Mouse (Mus musculus): ENCODE results near the gene Lyl1. TPM values are rescaled to one million over a fixed set of nuclear protein-coding genes. Genes with fewer than 3 reads are reported as not detected.
A peak's percentile ranks its signal among the peaks of the same experiment; 100 is the strongest.

Gene Lyl1
- total and polyA plus RNA-seq, 3 experiments = 88.7 to 149 (median 136) TPM

- no peak for TF ChIP-seq USF1 (IDR thresholded peaks at IDR 0.05; ENCODE audit: low read depth, low read length)
- TF ChIP-seq UBTF (IDR thresholded peaks at IDR 0.05; ENCODE audit: borderline replicate concordance, insufficient read depth, low read depth, low read length) = no peak
- no peak for TF ChIP-seq POLR2A (IDR thresholded peaks at IDR 0.05; ENCODE audit: control insufficient read depth in 1 of 2, insufficient read depth in 1 of 2, low read depth in 1 of 2, low read length in 2 of 2, poor library complexity in 1 of 2)
- TF ChIP-seq CHD1 (IDR thresholded peaks at IDR 0.05; ENCODE audit: low read depth, low read length) = no peak
- TF ChIP-seq MEF2A (IDR thresholded peaks at IDR 0.05; ENCODE audit: extremely low read depth, insufficient replicate concordance, low read depth, low read length, poor library complexity, severe bottlenecking) = no peak
- TF ChIP-seq ZKSCAN1 (IDR thresholded peaks at IDR 0.05; ENCODE audit: low read depth, low read length) = no peak
- no peak for TF ChIP-seq ELF1 (IDR thresholded peaks at IDR 0.05; ENCODE audit: low read depth, low read length)
- TF ChIP-seq E2F4 (IDR thresholded peaks at IDR 0.05; ENCODE audit: borderline replicate concordance, low read depth, low read length) = no peak
- TF ChIP-seq ZC3H11A (IDR thresholded peaks at IDR 0.05; ENCODE audit: low read depth, low read length) = no peak
- TF ChIP-seq CTCF (IDR thresholded peaks at IDR 0.05 in 2 of 3, conservative IDR thresholded peaks at IDR 0.05 in 1 of 3; ENCODE audit: control insufficient read depth in 1 of 3, insufficient read depth in 1 of 3, low read depth in 2 of 3, low read length in 3 of 3, poor library complexity in 1 of 3, severe bottlenecking in 1 of 3) = no peak
- TF ChIP-seq TBP (IDR thresholded peaks at IDR 0.05; ENCODE audit: low read depth, low read length) = no peak
- no peak for TF ChIP-seq NRF1 (IDR thresholded peaks at IDR 0.05; ENCODE audit: insufficient read depth, low read depth, low read length, poor library complexity, severe bottlenecking)
- no peak for TF ChIP-seq BHLHE40 (IDR thresholded peaks at IDR 0.05; ENCODE audit: borderline replicate concordance, low read depth, low read length)
- TF ChIP-seq MAX (IDR thresholded peaks at IDR 0.05; ENCODE audit: low read length) = no peak
- TF ChIP-seq MAZ (IDR thresholded peaks at IDR 0.05; ENCODE audit: low read depth, low read length) = no peak
- TF ChIP-seq JUND (IDR thresholded peaks at IDR 0.05; ENCODE audit: low read depth, low read length) = no peak
- no peak for TF ChIP-seq POLR2AphosphoS2 (IDR thresholded peaks at IDR 0.05; ENCODE audit: low read length)
- Histone ChIP-seq H3K27me3 (ENCODE audit: control insufficient read depth in 1 of 2, insufficient read depth in 2 of 2, low read length in 2 of 2) (no peaks in the 10 kb centered on the region), H3K9ac (ENCODE audit: control insufficient read depth, low read depth, low read length, poor library complexity, severe bottlenecking) (no peak overlapping the region), H3K79me2 (ENCODE audit: control insufficient read depth, insufficient read depth, low read length, poor library complexity) (peaks cover 23% of the 10 kb centered on the region), H3K9me3 (replicated peaks; ENCODE audit: insufficient read depth, low read length) (no peaks in the 10 kb centered on the region), H3K4me3 (ENCODE audit: control insufficient read depth in 1 of 2, insufficient read depth in 1 of 2, low read depth in 2 of 2, low read length in 2 of 2) (no peak overlapping the region), H3K4me1 (ENCODE audit: control insufficient read depth in 1 of 2, insufficient read depth in 2 of 2, low read length in 2 of 2) (peaks cover 6 to 24% of the 10 kb centered on the region in 2 experiments), H3K36me3 (ENCODE audit: control insufficient read depth in 1 of 2, insufficient read depth in 2 of 2, low read length in 2 of 2) (peaks cover 0 to 15% of the 10 kb centered on the region in 2 experiments; a peak in 3 of 4 replicates), H3K27ac (ENCODE audit: control insufficient read depth, low read depth, low read length) (no peak overlapping the region)
- peak; percentile 26 for DNase-seq (ENCODE audit: low read depth, low spot score)
Observed at GRCm38 (mm10) chr8:84698929-84699401, 2.3 kb upstream of the Lyl1 start.

- Histone ChIP-seq H3K4me1 (ENCODE audit: control insufficient read depth in 1 of 2, insufficient read depth in 2 of 2, low read length in 2 of 2) (peaks cover 6 to 24% of the 10 kb centered on the region in 2 experiments), H3K27me3 (ENCODE audit: control insufficient read depth in 1 of 2, insufficient read depth in 2 of 2, low read length in 2 of 2) (no peaks in the 10 kb centered on the region), H3K4me3 (ENCODE audit: control insufficient read depth in 1 of 2, insufficient read depth in 1 of 2, low read depth in 2 of 2, low read length in 2 of 2) (no peak overlapping the region), H3K79me2 (ENCODE audit: control insufficient read depth, insufficient read depth, low read length, poor library complexity) (peaks cover 27% of the 10 kb centered on the region), H3K36me3 (ENCODE audit: control insufficient read depth in 1 of 2, insufficient read depth in 2 of 2, low read length in 2 of 2) (peaks cover 0 to 15% of the 10 kb centered on the region in 2 experiments; a peak in 3 of 4 replicates), H3K9ac (ENCODE audit: control insufficient read depth, low read depth, low read length, poor library complexity, severe bottlenecking) (peak overlapping the region; percentile 16; the same call in 1 of the 2 replicates), H3K27ac (ENCODE audit: control insufficient read depth, low read depth, low read length) (peak overlapping the region; percentile 94), H3K9me3 (replicated peaks; ENCODE audit: insufficient read depth, low read length) (no peaks in the 10 kb centered on the region)
- peak; percentile 70 for DNase-seq (ENCODE audit: low read depth, low spot score)
- no peak; the same call in 1 of the 2 replicates for TF ChIP-seq SIN3A (IDR thresholded peaks at IDR 0.05; ENCODE audit: low read length)
- TF ChIP-seq ZC3H11A (IDR thresholded peaks at IDR 0.05; ENCODE audit: low read depth, low read length) = peak; percentile 17; the same call in 1 of the 2 replicates
- TF ChIP-seq ZKSCAN1 (IDR thresholded peaks at IDR 0.05; ENCODE audit: low read depth, low read length) = no peak
- TF ChIP-seq RAD21 (IDR thresholded peaks at IDR 0.05; ENCODE audit: low read depth, low read length) = peak; percentile 26
- no peak for TF ChIP-seq EP300 (IDR thresholded peaks at IDR 0.05; ENCODE audit: low read depth in 1 of 2, low read length in 2 of 2)
- no peak for TF ChIP-seq MYC (IDR thresholded peaks at IDR 0.05; ENCODE audit: low read depth, low read length)
- no peak for TF ChIP-seq ELF1 (IDR thresholded peaks at IDR 0.05; ENCODE audit: low read depth, low read length)
- TF ChIP-seq SMC3 (IDR thresholded peaks at IDR 0.05; ENCODE audit: low read depth, low read length) = peak; percentile 64
- TF ChIP-seq CTCF (IDR thresholded peaks at IDR 0.05 in 2 of 3, conservative IDR thresholded peaks at IDR 0.05 in 1 of 3; ENCODE audit: control insufficient read depth in 1 of 3, insufficient read depth in 1 of 3, low read depth in 2 of 3, low read length in 3 of 3, poor library complexity in 1 of 3, severe bottlenecking in 1 of 3) = peak; percentile 61 to 80 (median 69)
- no peak for TF ChIP-seq MXI1 (IDR thresholded peaks at IDR 0.05; ENCODE audit: low read depth, low read length)
- TF ChIP-seq MYB (IDR thresholded peaks at IDR 0.05; ENCODE audit: low read depth, low read length) = no peak
Observed at GRCm38 (mm10) chr8:84699861-84700322, 1.4 kb upstream of the Lyl1 start.
